Mouse (Mus musculus) liver, adult 2 months (tissue): ENCODE measurements around the gene Acsm4. TPM values are rescaled to one million over a fixed set of nuclear protein-coding genes. Genes with fewer than 3 reads are reported as not detected.
"Not testable (repeated sequence)": the region's sequence is repeated elsewhere in the genome, so short reads cannot be mapped to it uniquely, and the experiment has no call there.

Experiments used
- DNase-seq: peaks from one replicate; pipeline ENCODE4 v3.0.0-alpha.2; 2011; ENCODE audit warnings: low read depth, low spot score; ENCODE audit errors: extremely low read depth
- H3K27ac ChIP-seq: fragments of 200-500 bp; replicated peaks from 2 replicates; pipeline ENCODE4 v1.5.1; 2012; ENCODE audit warnings: low read depth, mild to moderate bottlenecking, control low read depth, inconsistent platforms, low read length; ENCODE audit not compliant: insufficient read depth
- H3K27me3 ChIP-seq: fragments of 200-500 bp; 2 replicates; pipeline ENCODE4 v1.6.1; 2012; ENCODE audit warnings: mild to moderate bottlenecking, moderate library complexity, low read length, inconsistent platforms; ENCODE audit not compliant: control insufficient read depth, insufficient read depth
- H3K36me3 ChIP-seq: fragments of 200-500 bp; 2 replicates; pipeline ENCODE4 v1.6.1; 2012; ENCODE audit warnings: low read length, inconsistent platforms; ENCODE audit not compliant: control insufficient read depth, insufficient read depth
- H3K4me1 ChIP-seq: fragments of 200-500 bp; 2 replicates; pipeline ENCODE4 v1.6.1; 2011; ENCODE audit warnings: low read length; ENCODE audit not compliant: control insufficient read depth, insufficient read depth
- H3K4me3 ChIP-seq: fragments of 200-500 bp; 2 replicates; pipeline ENCODE4 v1.5.1; 2011; ENCODE audit warnings: low read depth, mild to moderate bottlenecking, control low read depth, low read length, moderate library complexity; ENCODE audit not compliant: insufficient read depth
- H3K79me2 ChIP-seq: fragments of 200-500 bp; 2 replicates; pipeline ENCODE4 v1.6.1; 2012; ENCODE audit warnings: inconsistent platforms, mild to moderate bottlenecking, low read length, moderate library complexity; ENCODE audit not compliant: control insufficient read depth, insufficient read depth
- H3K9ac ChIP-seq: fragments of 200-500 bp; 2 replicates; pipeline ENCODE4 v1.6.1; 2012; ENCODE audit warnings: low read depth, mild to moderate bottlenecking, control low read depth, inconsistent platforms, low read length
- CTCF ChIP-seq: fragments of 200-500 bp; IDR thresholded peaks from 2 replicates; pipeline ENCODE4 v1.5.1; 2011; ENCODE audit warnings: low read depth, low read length, control low read depth
- POLR2A ChIP-seq: fragments of 200-500 bp; IDR thresholded peaks from 2 replicates; pipeline ENCODE4 v1.6.1; 2011; ENCODE audit warnings: low read length, control low read depth; ENCODE audit not compliant: insufficient read depth; ENCODE audit errors: extremely low read depth
- WGBS: fragments of 180-500 bp; shearing (Covaris S2); methylation state at CpG from one replicate; pipeline ENCODE4 v1.1.7; 2018; 5-methylcytosine and 5-hydroxymethylcytosine counted together
- polyA plus RNA-seq: library from polyadenylated mRNA; depleted of rRNA; stranded (reverse); fragments of >200 nt; gene quantifications from 2 replicates; pipeline ENCODE4 v1.2.3, GENCODE M21; 2012
- total RNA-seq: library from RNA; depleted of rRNA; stranded (reverse); fragments of >200 nt; gene quantifications from 2 replicates; pipeline ENCODE4 v1.2.3, GENCODE M21; 2014

Acsm4 gene
- total and polyA plus RNA-seq, 2 experiments, result not detected

DNA sequence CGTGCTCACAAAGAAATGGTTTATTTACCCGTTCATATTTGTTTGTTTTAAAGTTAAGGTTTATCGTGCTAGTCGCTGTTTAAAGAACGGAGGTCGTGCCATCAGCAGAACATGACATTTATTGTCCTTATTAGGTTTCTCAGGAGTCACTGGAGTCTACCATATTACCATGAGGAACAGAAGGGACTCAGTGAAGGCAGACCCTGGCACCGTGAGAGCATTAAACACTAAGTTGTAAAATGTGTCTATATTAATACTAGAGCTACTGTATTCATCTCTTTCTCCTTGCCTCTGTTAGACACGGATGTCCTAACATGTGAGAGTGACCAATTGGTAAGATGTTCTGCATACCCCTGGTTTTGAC lies 31.1 kb downstream of the Acsm4 start:
- 12% methylated on average over 8 of the region's 8 CpGs for WGBS
- TF ChIP-seq POLR2A, result no peak
- TF ChIP-seq CTCF, result no peak
- Histone ChIP-seq H3K27ac (no peak overlapping the region), H3K4me3 (peak overlapping the region; percentile 95), H3K9ac (no peak overlapping the region), H3K4me1 (no peaks in the 10 kb centered on the region), H3K79me2 (peaks cover 4% of the 10 kb centered on the region; the same call in 1 of the 2 replicates), H3K36me3 (peaks cover 24% of the 10 kb centered on the region), H3K27me3 (no peaks in the 10 kb centered on the region)
- no peak for DNase-seq

GRCm38 (mm10) chr7:119727621-119728020 lies 37.8 kb downstream of the Acsm4 start:
- no peaks in the 10 kb centered on the region for H3K36me3 ChIP-seq
- TF ChIP-seq CTCF (no peak), POLR2A (no peak)
- no peaks in the 10 kb centered on the region for H3K79me2 ChIP-seq
- 85% methylated on average over 2 of the region's 2 CpGs for WGBS
- no peak for DNase-seq
- no peaks in the 10 kb centered on the region for H3K27me3 ChIP-seq
- no peaks in the 10 kb centered on the region for H3K4me1 ChIP-seq
- no peak overlapping the region for H3K4me3 ChIP-seq
- H3K9ac ChIP-seq, result no peak overlapping the region
- no peak overlapping the region for H3K27ac ChIP-seq

- H3K27me3 ChIP-seq, H3K4me3 ChIP-seq, H3K36me3 ChIP-seq, H3K9ac ChIP-seq, H3K27ac ChIP-seq, H3K79me2 ChIP-seq, H3K4me1 ChIP-seq: not testable (repeated sequence)
- DNase-seq, result peak; percentile 60
- 85% methylated on average over 4 of the region's 4 CpGs for WGBS
These were observed 41.4 kb downstream of the Acsm4 start for GRCm38 (mm10) chr7:119731262-119731661.

- 97% methylated on average over 2 of the region's 2 CpGs for WGBS
- Histone ChIP-seq H3K79me2 (no peaks in the 10 kb centered on the region), H3K4me1 (no peaks in the 10 kb centered on the region), H3K4me3 (no peak overlapping the region), H3K36me3 (no peaks in the 10 kb centered on the region), H3K27ac (no peak overlapping the region), H3K9ac (no peak overlapping the region), H3K27me3 (no peaks in the 10 kb centered on the region)
- DNase-seq, result no peak
- no peak for TF ChIP-seq CTCF
- TF ChIP-seq POLR2A, result no peak
These were observed 49.1 kb downstream of the Acsm4 start for GRCm38 (mm10) chr7:119738877-119739276.

DNA sequence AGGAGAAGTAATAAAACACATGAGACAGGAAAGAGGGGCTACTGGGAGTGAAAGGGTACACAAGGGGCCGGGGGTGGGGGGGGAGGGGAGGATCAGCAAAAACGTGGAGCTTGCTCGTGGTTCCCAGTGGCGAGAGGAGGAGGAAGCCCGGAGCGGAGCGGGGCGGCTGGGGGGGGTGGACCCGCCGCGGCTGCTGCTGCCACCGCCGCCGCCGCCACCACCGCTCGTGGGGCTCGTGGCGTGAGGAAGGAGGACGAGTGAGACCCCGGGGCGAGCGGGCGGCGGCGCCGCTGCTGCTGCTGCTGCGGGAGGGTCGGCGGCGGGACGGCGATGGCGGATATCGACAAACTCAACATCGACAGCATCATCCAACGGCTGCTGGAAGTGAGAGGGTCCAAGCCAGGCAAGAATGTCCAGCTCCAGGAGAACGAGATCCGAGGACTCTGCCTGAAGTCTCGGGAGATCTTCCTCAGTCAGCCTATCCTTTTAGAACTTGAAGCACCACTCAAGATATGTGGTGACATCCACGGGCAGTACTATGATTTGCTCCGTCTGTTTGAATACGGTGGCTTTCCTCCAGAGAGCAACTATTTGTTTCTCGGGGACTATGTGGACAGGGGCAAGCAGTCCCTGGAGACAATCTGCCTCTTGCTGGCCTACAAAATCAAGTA lies 50.1 kb downstream of the Acsm4 start:
- 6% methylated on average over 39 of the region's 44 CpGs for WGBS
- H3K9ac ChIP-seq, H3K27ac ChIP-seq, DNase-seq, H3K4me3 ChIP-seq, H3K27me3 ChIP-seq, H3K79me2 ChIP-seq, H3K4me1 ChIP-seq, H3K36me3 ChIP-seq: not testable (repeated sequence)

DNA sequence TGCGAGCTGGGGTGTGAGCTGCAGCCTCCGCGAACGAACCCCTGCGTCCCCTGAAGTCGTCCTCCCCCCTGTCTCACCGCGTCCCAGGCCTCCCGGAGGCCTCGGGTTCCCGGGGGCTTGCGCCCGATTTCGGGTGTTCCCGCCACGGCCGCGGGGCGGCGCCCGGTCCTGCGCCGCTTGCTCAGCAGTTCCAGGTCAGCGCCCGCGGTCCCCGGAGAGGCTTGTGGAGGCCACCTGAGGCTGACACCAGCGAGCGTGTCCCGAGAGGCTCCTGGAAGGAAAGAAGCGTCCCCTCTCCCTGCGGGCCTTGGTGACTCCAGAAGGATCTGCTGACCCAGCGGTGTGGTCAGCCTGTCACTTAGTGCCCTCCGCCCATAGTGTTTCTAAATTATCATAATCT lies 54.5 kb downstream of the Acsm4 start:
- Histone ChIP-seq H3K79me2 (no peaks in the 10 kb centered on the region), H3K36me3 (no peaks in the 10 kb centered on the region), H3K9ac (peak overlapping the region; percentile 67), H3K4me3 (no peak overlapping the region; the same call in 1 of the 2 replicates), H3K27ac (no peak overlapping the region), H3K4me1 (peaks cover 6% of the 10 kb centered on the region), H3K27me3 (no peaks in the 10 kb centered on the region)
- peak; percentile 68 for TF ChIP-seq CTCF
- no peak for TF ChIP-seq POLR2A
- DNase-seq, result peak; percentile 49
- 9% methylated on average over 34 of the region's 34 CpGs for WGBS
